Mouse (Mus musculus): ENCODE measurements around the gene A930009A15Rik.

The A930009A15Rik gene

GRCm38 (mm10) chr10:115579494-115579893 lies 9.7 kb downstream of the A930009A15Rik start:
- DNase-seq (ENCODE audit: low spot score in 2 of 2): no peak

- no peak for DNase-seq (ENCODE audit: low spot score in 2 of 2)
Measured at GRCm38 (mm10) chr10:115581971-115582370, 12.2 kb downstream of the A930009A15Rik start.

GRCm38 (mm10) chr10:115583071-115583470 lies 13.3 kb downstream of the A930009A15Rik start:
- no peak for DNase-seq (ENCODE audit: low spot score in 2 of 2)

- no peak for DNase-seq (ENCODE audit: low spot score in 2 of 2)
Measured at GRCm38 (mm10) chr10:115584656-115585055, 14.9 kb downstream of the A930009A15Rik start.

GRCm38 (mm10) chr10:115585491-115586245 lies 15.9 kb downstream of the A930009A15Rik start:
- no peak for DNase-seq (ENCODE audit: low spot score in 2 of 2)

GRCm38 (mm10) chr10:115586246-115587231 lies 16.8 kb downstream of the A930009A15Rik start:
- DNase-seq (ENCODE audit: low spot score in 2 of 2): no peak

GRCm38 (mm10) chr10:115587301-115587969 lies 17.6 kb downstream of the A930009A15Rik start, which contains the start of gene Lgr5:
Gene Lgr5 (minus strand): TSS chr10:115587780.
- DNase-seq (ENCODE audit: low spot score in 2 of 2): peak; percentile 59 to 68

- no peak for DNase-seq (ENCODE audit: low spot score in 2 of 2)
Measured at GRCm38 (mm10) chr10:115587979-115588378, 18.2 kb downstream of the A930009A15Rik start.

GRCm38 (mm10) chr10:115593221-115593620 lies 23.4 kb downstream of the A930009A15Rik start:
- no peak for DNase-seq (ENCODE audit: low spot score in 2 of 2)

- no peak for DNase-seq (ENCODE audit: low spot score in 2 of 2)
Measured at GRCm38 (mm10) chr10:115593651-115594050, 23.9 kb downstream of the A930009A15Rik start.

- DNase-seq (ENCODE audit: low spot score in 2 of 2): no peak
Measured at GRCm38 (mm10) chr10:115595748-115596147, 26.0 kb downstream of the A930009A15Rik start.

GRCm38 (mm10) chr10:115617456-115618287 lies 47.9 kb downstream of the A930009A15Rik start:
- peak; percentile 32 to 47 for DNase-seq (ENCODE audit: low spot score in 2 of 2)

GRCm38 (mm10) chr10:115618288-115618856 lies 48.6 kb downstream of the A930009A15Rik start:
- DNase-seq (ENCODE audit: low spot score in 2 of 2): no peak

GRCm38 (mm10) chr10:115623481-115623880 lies 53.7 kb downstream of the A930009A15Rik start:
- DNase-seq (ENCODE audit: low spot score in 2 of 2): no peak

GRCm38 (mm10) chr10:115623956-115624671 lies 54.3 kb downstream of the A930009A15Rik start:
- peak; percentile 44 to 54 for DNase-seq (ENCODE audit: low spot score in 2 of 2)

GRCm38 (mm10) chr10:115624957-115625356 lies 55.2 kb downstream of the A930009A15Rik start:
- no peak for DNase-seq (ENCODE audit: low spot score in 2 of 2)

- no peak for DNase-seq (ENCODE audit: low spot score in 2 of 2)
Measured at GRCm38 (mm10) chr10:115626678-115627077, 56.9 kb downstream of the A930009A15Rik start.
